Mouse (Mus musculus) cerebellum, postnatal 4 days (tissue): ENCODE results near the gene Mrpl9.

Source experiments
- DNase-seq, 2 experiments: peaks; one replicate each; pipeline ENCODE4 v3.0.0; 2022; ENCODE audit warnings: low spot score in 2 of 2, mixed read lengths in 1 of 2

Mrpl9 gene

GRCm38 (mm10) chr3:94465632-94466430 is 22.7 kb downstream of the Mrpl9 start:
- no peak for DNase-seq

GRCm38 (mm10) chr3:94468931-94469330 is 25.8 kb downstream of the Mrpl9 start:
- no peak for DNase-seq

DNA sequence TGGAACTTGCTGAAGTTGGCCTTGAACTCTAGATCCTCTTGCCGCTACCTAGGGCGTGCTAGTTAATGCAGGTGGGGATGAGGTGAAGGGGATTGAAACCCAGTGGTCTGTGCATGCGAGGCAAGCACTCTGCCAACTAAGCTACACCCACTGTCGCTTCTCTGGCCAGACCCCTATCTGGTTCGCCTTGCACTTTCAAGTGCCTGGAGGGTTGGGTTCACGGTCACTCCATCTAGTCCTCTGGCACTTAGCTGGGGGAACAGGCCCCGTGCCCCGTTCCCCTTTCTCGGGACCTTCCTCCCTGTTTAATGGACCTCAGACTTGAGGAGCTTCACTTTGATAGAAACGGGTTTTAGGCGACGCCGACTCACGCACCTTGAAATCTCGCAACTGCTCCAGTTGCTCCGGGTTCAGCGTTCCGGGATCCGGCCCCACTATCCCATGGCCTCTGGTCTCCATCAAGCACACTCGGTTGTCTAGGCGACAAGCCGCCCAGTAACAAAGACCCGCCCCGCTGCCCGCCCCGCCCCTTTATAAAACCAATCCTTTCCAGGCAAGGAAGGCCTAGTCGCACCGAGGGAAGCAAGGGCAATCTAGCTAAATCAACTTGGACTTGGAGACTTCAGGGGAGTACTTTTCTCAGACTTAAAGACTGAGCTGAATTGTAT is 29.5 kb downstream of the Mrpl9 start:
- DNase-seq, result no peak

GRCm38 (mm10) chr3:94473115-94473505 is 30.0 kb downstream of the Mrpl9 start:
- no peak for DNase-seq

DNA sequence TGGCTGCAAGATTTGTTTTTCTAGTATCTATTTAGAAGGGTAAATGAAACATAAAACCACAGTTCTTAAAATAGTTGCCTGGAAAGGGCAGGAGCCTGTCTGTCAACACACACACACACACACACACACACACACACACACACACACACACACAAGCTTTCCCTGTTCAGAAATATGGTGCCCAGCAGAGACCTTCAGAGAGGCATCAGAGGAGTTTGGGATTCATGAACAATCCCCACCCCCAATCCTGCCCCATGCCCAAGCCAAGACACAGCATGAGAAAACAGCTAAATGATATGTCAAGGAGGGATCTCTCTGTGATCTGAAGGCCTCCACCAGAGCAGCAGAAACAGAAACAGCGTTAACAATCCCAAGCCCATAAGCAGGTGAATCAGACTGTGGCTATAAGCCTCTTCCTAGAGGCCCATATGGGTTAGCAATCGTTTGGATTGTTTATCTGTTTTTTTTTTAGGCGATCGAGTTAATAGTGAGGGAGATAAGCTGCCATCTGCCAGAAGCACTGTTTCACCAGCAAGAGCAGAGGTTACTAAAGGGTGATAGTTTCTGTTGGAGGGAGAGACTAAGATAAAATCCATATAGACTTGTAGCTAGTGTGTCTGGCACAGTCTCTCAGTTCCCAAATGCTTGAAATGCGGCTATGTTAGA is 30.6 kb downstream of the Mrpl9 start:
- no peak for DNase-seq

DNA sequence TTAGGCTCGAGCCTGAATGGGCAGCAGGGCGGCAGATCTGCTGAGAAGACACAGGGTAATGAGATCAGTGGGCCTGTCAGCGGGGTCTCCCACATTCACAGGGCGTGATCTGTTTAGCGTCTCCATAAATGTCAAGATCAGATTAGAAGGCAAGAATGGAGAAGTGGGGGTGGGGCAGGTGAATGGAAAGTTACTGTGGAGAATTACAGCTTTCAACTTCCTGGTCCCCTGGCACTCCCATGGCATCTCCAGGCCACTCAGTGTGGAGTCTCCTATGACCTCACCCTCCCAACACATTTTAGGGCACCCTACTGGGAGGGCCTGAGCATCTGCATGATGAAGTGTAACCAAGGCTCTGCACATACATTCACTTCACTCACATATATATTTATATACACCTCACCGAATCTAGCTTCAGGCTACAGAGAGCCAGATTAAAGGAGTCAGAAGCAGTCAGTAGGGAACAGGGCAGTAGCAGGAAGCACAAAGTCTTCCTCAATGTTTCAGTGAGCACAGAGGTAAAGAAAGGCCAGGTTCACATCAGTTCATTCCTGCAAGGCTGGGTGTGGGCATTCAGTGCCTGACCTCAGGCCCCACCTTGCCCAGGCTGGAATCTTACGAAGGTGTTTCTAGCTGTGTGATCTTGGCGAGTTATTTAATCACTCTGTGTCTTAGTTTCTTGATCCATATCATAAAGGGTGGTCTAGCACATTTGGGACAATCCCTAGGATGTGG is 33.4 kb downstream of the Mrpl9 start:
- no peak for DNase-seq

GRCm38 (mm10) chr3:94477444-94477843 is 34.3 kb downstream of the Mrpl9 start:
- no peak for DNase-seq

- DNase-seq, result peak in 1 of 2 experiments; percentile 53
Measured at GRCm38 (mm10) chr3:94477981-94478422, 34.9 kb downstream of the Mrpl9 start, which contains the start of gene Celf3. Gene Celf3, plus strand, starts transcription at chr3:94478295.

GRCm38 (mm10) chr3:94478591-94479169 is 35.6 kb downstream of the Mrpl9 start:
- no peak for DNase-seq

DNA sequence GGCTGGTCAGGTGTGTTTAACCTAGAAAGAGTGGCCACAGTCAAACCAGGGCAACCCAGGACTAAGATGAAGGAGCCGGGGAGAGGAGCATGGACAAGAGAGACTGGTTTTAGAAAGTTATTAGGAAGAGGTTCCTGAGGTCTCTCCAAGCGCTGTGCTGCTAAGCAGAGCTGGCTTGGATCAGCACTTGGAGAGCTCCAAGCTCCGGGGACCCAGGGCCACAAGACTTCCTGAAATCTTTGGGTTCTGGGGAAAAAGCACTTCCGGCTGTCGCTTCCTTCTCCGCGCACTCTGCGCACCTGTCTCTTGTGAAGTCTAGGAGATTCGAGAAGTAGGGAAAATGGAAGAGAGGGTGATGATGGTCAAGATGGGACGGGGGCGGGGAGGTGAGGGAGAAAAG is 36.4 kb downstream of the Mrpl9 start:
- DNase-seq, result no peak

DNA sequence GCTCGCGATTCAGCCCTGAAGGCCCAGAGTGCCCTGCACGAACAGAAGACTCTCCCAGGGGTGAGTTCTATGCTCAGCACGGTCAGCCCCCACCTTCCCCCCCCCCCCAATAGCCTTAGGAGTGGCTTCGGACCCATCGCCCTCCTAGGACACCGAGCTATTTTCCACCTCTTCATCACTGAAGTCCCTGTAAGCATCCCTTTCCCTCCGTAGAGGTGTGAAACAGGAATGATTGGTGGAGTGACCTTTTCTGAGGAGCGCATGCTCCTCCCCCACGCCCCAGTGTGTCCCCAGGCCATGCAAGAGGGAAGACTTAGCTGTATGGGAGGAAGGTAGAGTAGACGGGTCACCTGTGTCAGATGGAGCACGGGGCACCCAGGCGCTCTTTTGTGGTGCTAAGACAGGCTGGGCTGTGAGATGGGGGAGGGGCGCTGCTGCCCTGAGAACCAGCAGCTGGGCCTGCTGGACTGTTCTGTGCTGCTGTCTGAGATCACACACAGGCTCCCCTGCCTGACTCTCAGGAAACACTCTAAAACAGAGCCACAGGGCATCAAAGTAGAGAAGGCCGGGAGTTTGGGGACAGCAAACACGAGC is 37.3 kb downstream of the Mrpl9 start, which contains the start of gene Riiad1:
Gene Riiad1 (minus strand): TSS at position 51 of the 594 bp plus-strand sequence.
- no peak for DNase-seq

DNA sequence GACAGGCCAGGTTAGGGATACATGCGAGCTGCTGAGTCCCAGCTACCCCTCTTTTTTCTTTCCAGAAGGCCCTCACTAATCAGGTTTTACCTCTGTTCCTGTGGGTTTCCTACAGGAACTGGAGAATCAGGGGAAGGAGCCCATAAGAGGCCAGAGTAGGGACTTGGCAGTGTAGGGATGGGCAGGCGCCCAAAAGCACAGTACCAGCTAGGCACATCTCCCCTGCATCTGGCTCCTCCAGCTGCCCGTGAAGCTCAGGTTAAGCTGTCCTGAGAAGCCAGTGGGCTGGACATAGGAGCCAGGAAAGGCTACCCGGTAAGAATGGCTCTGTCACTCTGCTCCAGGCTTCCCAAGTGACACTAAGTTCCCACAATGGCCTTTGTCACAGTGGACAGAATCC is 38.3 kb downstream of the Mrpl9 start:
- no peak for DNase-seq

GRCm38 (mm10) chr3:94482764-94483385 is 39.8 kb downstream of the Mrpl9 start:
- DNase-seq, result no peak

DNA sequence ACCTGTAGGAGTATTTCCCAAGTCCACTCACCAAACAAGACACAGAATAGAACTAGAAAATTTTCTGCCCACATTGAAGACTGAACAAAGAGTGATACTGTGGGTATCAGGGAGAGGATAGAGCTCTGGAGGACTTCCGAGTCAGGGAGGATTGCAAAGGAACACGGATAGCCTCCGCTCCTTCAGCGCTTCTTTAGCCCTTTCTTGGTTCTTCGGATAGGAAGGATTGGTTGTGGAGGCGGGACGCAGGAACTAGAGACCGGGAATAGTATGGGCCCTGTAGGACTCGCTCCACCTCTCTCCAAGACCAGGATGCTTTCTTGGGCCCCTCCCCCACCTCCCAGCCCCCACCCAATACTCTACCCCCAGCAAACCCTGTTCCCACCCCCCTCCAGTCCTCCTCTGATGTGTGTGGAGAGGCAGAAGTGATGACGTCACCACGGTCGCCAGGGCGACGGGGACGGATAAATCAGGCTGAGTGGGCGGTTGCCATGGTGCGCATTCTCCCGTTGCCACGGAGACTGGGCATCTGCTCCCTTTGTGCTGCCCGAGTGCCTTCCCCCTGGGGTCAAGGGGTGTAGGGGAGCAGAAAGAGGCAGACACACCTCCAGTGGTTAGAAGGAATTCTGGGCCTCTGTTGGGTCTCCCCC is 40.8 kb downstream of the Mrpl9 start:
- peak; percentile 74 to 91 for DNase-seq

GRCm38 (mm10) chr3:94485922-94486321 is 42.8 kb downstream of the Mrpl9 start:
- no peak for DNase-seq

DNA sequence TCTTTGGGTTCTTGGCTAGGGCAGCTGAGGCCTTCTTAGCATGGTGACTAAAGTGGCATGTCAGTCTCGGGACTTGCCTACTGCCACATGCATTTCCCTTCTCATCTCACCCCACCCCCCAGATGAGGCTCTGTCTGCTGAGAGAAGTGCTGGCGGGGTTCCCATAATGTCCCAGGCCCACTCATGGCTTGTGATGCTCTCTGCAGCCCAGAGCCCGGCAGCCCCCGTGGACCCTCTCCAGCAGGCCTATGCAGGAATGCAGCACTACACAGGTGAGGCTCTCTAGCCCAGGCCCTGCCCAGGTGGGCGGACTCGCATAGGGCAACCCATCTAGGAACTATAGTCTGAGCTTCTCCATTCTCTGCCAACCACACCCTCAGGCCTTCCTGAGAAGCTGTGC is 44.5 kb downstream of the Mrpl9 start:
- DNase-seq, result no peak

- DNase-seq, result no peak
Measured at GRCm38 (mm10) chr3:94497162-94497561, 54.0 kb downstream of the Mrpl9 start.
